Mouse (Mus musculus): ENCODE results near the gene Olfr944.

- no peak for TF ChIP-seq CTCF (conservative IDR thresholded peaks at IDR 0.05 in 1 of 2, IDR thresholded peaks at IDR 0.05 in 1 of 2; ENCODE audit: low read depth in 2 of 2, low read length in 2 of 2)
- TF ChIP-seq MYC (IDR thresholded peaks at IDR 0.05; ENCODE audit: low read depth, low read length): no peak
- TF ChIP-seq EP300 (IDR thresholded peaks at IDR 0.05; ENCODE audit: low read length): no peak
These were observed 49.3 kb upstream of the Olfr944 start for GRCm38 (mm10) chr9:39152401-39152800.
